Mouse (Mus musculus) MEL (cell line): Measurements from ENCODE around the gene Gnao1.

Experiments
- CTCF ChIP-seq, 3 experiments: IDR thresholded peaks in 2 of 3; conservative IDR thresholded peaks in 1 of 3; 2 replicates each; pipeline ENCODE4 v1.5.1; 2011 to 2012; ENCODE audit warnings: low read length in 3 of 3, low read depth in 2 of 3, mild to moderate bottlenecking in 2 of 3, improper control_type of control experiment in 1 of 3, inconsistent platforms in 1 of 3, mixed read lengths in 1 of 3, moderate library complexity in 1 of 3; ENCODE audit not compliant: control insufficient read depth in 1 of 3, insufficient read depth in 1 of 3, poor library complexity in 1 of 3, severe bottlenecking in 1 of 3
- EP300 ChIP-seq, 2 experiments: IDR thresholded peaks; 2 replicates each; pipeline ENCODE4 v1.6.1; 2011; ENCODE audit warnings: improper control_type of control experiment in 2 of 2, low read length in 2 of 2, low read depth in 1 of 2, mild to moderate bottlenecking in 1 of 2
- TCF12 ChIP-seq: IDR thresholded peaks from 2 replicates; pipeline ENCODE4 v1.6.1; 2014; ENCODE audit warnings: low read depth, mild to moderate bottlenecking, inconsistent platforms, low read length, improper control_type of control experiment, moderate library complexity

GRCm38 (mm10) chr8:93952511-93952910, 142.7 kb downstream of the Gnao1 start:
- TF ChIP-seq CTCF (IDR thresholded peaks at IDR 0.05 in 2 of 3, conservative IDR thresholded peaks at IDR 0.05 in 1 of 3; ENCODE audit: control insufficient read depth in 1 of 3, insufficient read depth in 1 of 3, low read depth in 2 of 3, low read length in 3 of 3, poor library complexity in 1 of 3, severe bottlenecking in 1 of 3) (no peak), EP300 (IDR thresholded peaks at IDR 0.05; ENCODE audit: low read depth in 1 of 2, low read length in 2 of 2) (no peak), TCF12 (no peak)
